Mouse (Mus musculus): Measurements from ENCODE around the gene Tnrc18.

- TF ChIP-seq CTCF (IDR thresholded peaks at IDR 0.05; ENCODE audit: borderline replicate concordance, insufficient read depth, low read depth, low read length) (peak; percentile 13; the same call in 1 of the 2 replicates), POLR2A (IDR thresholded peaks at IDR 0.05; ENCODE audit: borderline replicate concordance, insufficient read depth, low read length) (no peak)
These were observed 105.1 kb downstream of the Tnrc18 start for GRCm38 (mm10) chr5:142712373-142712772.
